Mouse (Mus musculus) MEL (cell line): ENCODE results near the gene Klhl24.

Experiments used
- CTCF ChIP-seq, 3 experiments: IDR thresholded peaks in 2 of 3; conservative IDR thresholded peaks in 1 of 3; 2 replicates each; pipeline ENCODE4 v1.5.1; 2011 to 2012; ENCODE audit warnings: low read length in 3 of 3, low read depth in 2 of 3, mild to moderate bottlenecking in 2 of 3, improper control_type of control experiment in 1 of 3, inconsistent platforms in 1 of 3, mixed read lengths in 1 of 3, moderate library complexity in 1 of 3; ENCODE audit not compliant: control insufficient read depth in 1 of 3, insufficient read depth in 1 of 3, poor library complexity in 1 of 3, severe bottlenecking in 1 of 3
- GATA1 ChIP-seq: IDR thresholded peaks from 2 replicates; pipeline ENCODE4 v1.6.1; 2011; ENCODE audit warnings: low read depth, low read length, improper control_type of control experiment
- MEF2A ChIP-seq: IDR thresholded peaks from 2 replicates; pipeline ENCODE4 v1.6.1; 2014; ENCODE audit warnings: low read depth, mild to moderate bottlenecking, inconsistent platforms, low read length, improper control_type of control experiment; ENCODE audit not compliant: poor library complexity, insufficient replicate concordance, severe bottlenecking; ENCODE audit errors: extremely low read depth
- POLR2A ChIP-seq, 2 experiments: IDR thresholded peaks; 2 replicates each; pipeline ENCODE4 v1.6.1; 2011 to 2012; ENCODE audit warnings: low read length in 2 of 2, mild to moderate bottlenecking in 2 of 2, control low read depth in 1 of 2, improper control_type of control experiment in 1 of 2, low read depth in 1 of 2, moderate library complexity in 1 of 2; ENCODE audit not compliant: control insufficient read depth in 1 of 2, insufficient read depth in 1 of 2, poor library complexity in 1 of 2
- POLR2AphosphoS2 ChIP-seq: IDR thresholded peaks from 2 replicates; pipeline ENCODE4 v1.6.1; 2011; ENCODE audit warnings: low read length, improper control_type of control experiment
- ZC3H11A ChIP-seq: IDR thresholded peaks from 2 replicates; pipeline ENCODE4 v1.6.1; 2012; ENCODE audit warnings: low read depth, mild to moderate bottlenecking, inconsistent platforms, low read length, improper control_type of control experiment

DNA sequence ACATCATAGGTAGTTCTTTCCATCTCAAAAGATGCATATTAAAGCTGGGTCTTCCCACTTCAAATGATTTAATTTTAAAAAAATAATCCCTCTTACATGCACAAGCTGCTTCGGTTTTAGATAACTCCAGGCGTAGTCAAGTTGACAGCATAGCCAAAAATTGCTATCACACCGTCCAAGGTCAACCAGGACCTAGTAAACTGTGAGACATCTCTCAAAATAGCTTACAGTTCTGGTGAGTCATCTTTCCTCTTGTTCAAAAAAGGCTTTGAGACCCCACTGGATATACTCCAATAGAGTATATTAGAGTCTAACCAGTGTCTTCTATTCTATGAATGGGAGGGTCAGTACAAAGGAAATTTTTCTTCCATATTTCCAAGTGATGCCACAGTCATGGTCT is 44.7 kb upstream of the Klhl24 start:
- TF ChIP-seq POLR2A (IDR thresholded peaks at IDR 0.05; ENCODE audit: control insufficient read depth in 1 of 2, insufficient read depth in 1 of 2, low read depth in 1 of 2, low read length in 2 of 2, poor library complexity in 1 of 2), result no peak
- TF ChIP-seq CTCF (IDR thresholded peaks at IDR 0.05 in 2 of 3, conservative IDR thresholded peaks at IDR 0.05 in 1 of 3; ENCODE audit: control insufficient read depth in 1 of 3, insufficient read depth in 1 of 3, low read depth in 2 of 3, low read length in 3 of 3, poor library complexity in 1 of 3, severe bottlenecking in 1 of 3), result no peak
- TF ChIP-seq GATA1, result no peak
- TF ChIP-seq MEF2A, result no peak
- no peak for TF ChIP-seq POLR2AphosphoS2
- TF ChIP-seq ZC3H11A, result no peak
